Mouse (Mus musculus) small intestine, adult 10 weeks (tissue): ENCODE measurements around the gene Zfp352. TPM values are rescaled to one million over a fixed set of nuclear protein-coding genes. Genes with fewer than 3 reads are reported as not detected.

ENCODE experiments used
- polyA plus RNA-seq: library from polyadenylated mRNA; stranded (reverse); fragments of 350-450 nt; fragmentation: Illumina TruSeq; extraction: RNeasy Lipid Tissue Mini Kit (QIAGEN cat#74804); gene quantifications from one replicate; pipeline ENCODE4 v1.2.3, GENCODE M21; 2014; ENCODE audit warnings: low replicate concordance

Zfp352 gene
- not detected for polyA plus RNA-seq

DNA sequence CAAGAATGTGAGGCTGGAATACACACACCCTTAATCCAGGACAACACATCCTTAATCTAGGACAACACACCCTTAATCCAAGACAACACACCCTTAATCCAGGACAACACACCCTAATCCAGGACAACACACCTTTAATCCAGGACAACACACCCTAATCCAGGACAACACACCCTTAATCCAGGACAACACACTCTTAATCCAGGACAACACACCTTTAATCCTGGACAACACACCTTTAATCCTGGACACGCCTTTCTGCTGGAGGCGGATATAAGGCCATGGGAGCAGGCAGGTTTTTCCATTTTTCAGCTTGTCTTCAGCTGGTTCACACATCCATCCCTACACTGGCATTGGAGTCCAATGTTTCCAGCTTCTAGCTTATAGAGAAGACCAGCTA lies at the start of gene Zfp352:
Gene Zfp352, plus strand, starts transcription at position 301 of the 400 bp plus-strand sequence.

